Mouse (Mus musculus): ENCODE results near the gene Ifngr2.

The Ifngr2 gene

GRCm38 (mm10) chr16:91537065-91537464 is 9.8 kb upstream of the Ifngr2 start:
- DNase-seq = no peak

GRCm38 (mm10) chr16:91538051-91538450 is 8.8 kb upstream of the Ifngr2 start:
- DNase-seq = no peak

- no peak for DNase-seq
Measured at GRCm38 (mm10) chr16:91538513-91538912, 8.4 kb upstream of the Ifngr2 start.

- peak; percentile 45 for DNase-seq
Measured at GRCm38 (mm10) chr16:91541573-91542081, 5.2 kb upstream of the Ifngr2 start.

GRCm38 (mm10) chr16:91543619-91544018 is 3.3 kb upstream of the Ifngr2 start:
- DNase-seq = no peak

GRCm38 (mm10) chr16:91545597-91546281 is 1.1 kb upstream of the Ifngr2 start:
- DNase-seq = no peak

- no peak for DNase-seq
Measured at GRCm38 (mm10) chr16:91546391-91546835, 459 bp upstream of the Ifngr2 start.

GRCm38 (mm10) chr16:91547974-91548373 is 1.1 kb downstream of the Ifngr2 start:
- peak; percentile 31 for DNase-seq

GRCm38 (mm10) chr16:91548586-91548985 is 1.7 kb downstream of the Ifngr2 start:
- no peak for DNase-seq

- DNase-seq = no peak
Measured at GRCm38 (mm10) chr16:91548996-91549395, 2.1 kb downstream of the Ifngr2 start.

- no peak for DNase-seq
Measured at GRCm38 (mm10) chr16:91549616-91550015, 2.7 kb downstream of the Ifngr2 start.

GRCm38 (mm10) chr16:91551081-91551524 is 4.2 kb downstream of the Ifngr2 start:
- DNase-seq = no peak

- no peak for DNase-seq
Measured at GRCm38 (mm10) chr16:91552072-91552471, 5.2 kb downstream of the Ifngr2 start.

- no peak for DNase-seq
Measured at GRCm38 (mm10) chr16:91553625-91554024, 6.8 kb downstream of the Ifngr2 start.

GRCm38 (mm10) chr16:91555017-91555605 is 8.2 kb downstream of the Ifngr2 start:
- DNase-seq = no peak

- no peak for DNase-seq
Measured at GRCm38 (mm10) chr16:91556659-91557058, 9.8 kb downstream of the Ifngr2 start.

- DNase-seq = no peak
Measured at GRCm38 (mm10) chr16:91557214-91557613, 10.3 kb downstream of the Ifngr2 start.

- peak; percentile 71 for DNase-seq
Measured at GRCm38 (mm10) chr16:91557693-91558092, 10.8 kb downstream of the Ifngr2 start.

- no peak for DNase-seq
Measured at GRCm38 (mm10) chr16:91561099-91561498, 14.2 kb downstream of the Ifngr2 start.

- no peak for DNase-seq
Measured at GRCm38 (mm10) chr16:91561541-91562457, 14.9 kb downstream of the Ifngr2 start.

GRCm38 (mm10) chr16:91564580-91565291 is 17.9 kb downstream of the Ifngr2 start:
- no peak for DNase-seq

GRCm38 (mm10) chr16:91565292-91565951 is 18.6 kb downstream of the Ifngr2 start:
- DNase-seq = no peak
